Mouse (Mus musculus) lung, adult 2 months (tissue): ENCODE results near the gene Nop2. TPM values are rescaled to one million over a fixed set of nuclear protein-coding genes. Genes with fewer than 3 reads are reported as not detected.

Experiments
- DNase-seq: peaks from one replicate; pipeline ENCODE4 v3.0.0; 2022
- H3K4me1 ChIP-seq: fragments of 200-500 bp; 2 replicates; pipeline ENCODE4 v1.6.1; 2011; ENCODE audit warnings: low read length; ENCODE audit not compliant: control insufficient read depth, insufficient read depth
- H3K4me3 ChIP-seq: fragments of 200-500 bp; replicated peaks from 2 replicates; pipeline ENCODE3; 2011; ENCODE audit warnings: low read depth, mild to moderate bottlenecking, control low read depth, low read length; ENCODE audit errors: extremely low read depth
- CTCF ChIP-seq: fragments of 200-500 bp; IDR thresholded peaks from 2 replicates; pipeline ENCODE4 v1.5.1; 2011; ENCODE audit warnings: mild to moderate bottlenecking, low read length, control low read depth; ENCODE audit not compliant: insufficient read depth
- POLR2A ChIP-seq: fragments of 200-500 bp; IDR thresholded peaks from 2 replicates; pipeline ENCODE4 v1.6.1; 2011; ENCODE audit warnings: low read depth, mild to moderate bottlenecking, control low read depth, low read length, borderline replicate concordance; ENCODE audit errors: extremely low read depth
- WGBS: fragments of 180-500 bp; shearing (Covaris S2); methylation state at CpG from one replicate; pipeline ENCODE4 v1.1.7; 2018; 5-methylcytosine and 5-hydroxymethylcytosine counted together
- polyA plus RNA-seq: library from polyadenylated mRNA; depleted of rRNA; stranded (reverse); fragments of >200 nt; gene quantifications from 2 replicates; pipeline ENCODE4 v1.2.3, GENCODE M21; 2012

The Nop2 gene
- polyA plus RNA-seq, 1 experiment = 13.6 TPM

GRCm38 (mm10) chr6:125142436-125142835, 10.7 kb downstream of the Nop2 start:
- TF ChIP-seq CTCF (no peak), POLR2A (no peak)
- DNase-seq = no peak
- WGBS = 88% methylated on average over 8 of the region's 8 CpGs

GRCm38 (mm10) chr6:125143128-125143527, 11.4 kb downstream of the Nop2 start:
- TF ChIP-seq CTCF = no peak
- no peak for TF ChIP-seq POLR2A
- Histone ChIP-seq H3K4me3 (no peak overlapping the region), H3K4me1 (peaks cover 7% of the 10 kb centered on the region)
- 72% methylated on average over 3 of the region's 3 CpGs for WGBS
- DNase-seq = no peak

More at GRCm38 (mm10) chr6:125142436-125142835, 10.7 kb downstream of the Nop2 start:
- no peak overlapping the region for H3K4me3 ChIP-seq
- peaks cover 4% of the 10 kb centered on the region; the same call in 1 of the 2 replicates for H3K4me1 ChIP-seq

GRCm38 (mm10) chr6:125143904-125144303, 12.2 kb downstream of the Nop2 start:
- TF ChIP-seq CTCF (no peak), POLR2A (no peak)
- 77% methylated on average over 9 of the region's 9 CpGs for WGBS
- DNase-seq = no peak
- Histone ChIP-seq H3K4me3 (no peak overlapping the region), H3K4me1 (peaks cover 14% of the 10 kb centered on the region)

GRCm38 (mm10) chr6:125145001-125145400, 13.3 kb downstream of the Nop2 start, which contains the start of gene Iffo1:
Gene Iffo1, plus strand, starts transcription at chr6:125145241.
- WGBS = 2% methylated on average over 16 of the region's 16 CpGs
- TF ChIP-seq CTCF (peak; percentile 52), POLR2A (peak; percentile 75; the same call in 1 of the 2 replicates)
- peak; percentile 76 for DNase-seq
- Histone ChIP-seq H3K4me1 (peaks cover 21% of the 10 kb centered on the region), H3K4me3 (peak within 1 kb of the TSS; percentile 85)

GRCm38 (mm10) chr6:125145479-125145951, 13.8 kb downstream of the Nop2 start:
- 3% methylated on average over 35 of the region's 35 CpGs for WGBS
- Histone ChIP-seq H3K4me1 (peaks cover 21% of the 10 kb centered on the region), H3K4me3 (peak overlapping the region; percentile 85)
- TF ChIP-seq POLR2A = no peak
- no peak for DNase-seq

GRCm38 (mm10) chr6:125146148-125146547, 14.4 kb downstream of the Nop2 start:
- H3K4me3 ChIP-seq = no peak overlapping the region
- peaks cover 21% of the 10 kb centered on the region for H3K4me1 ChIP-seq
- no peak for DNase-seq
- TF ChIP-seq CTCF (no peak), POLR2A (no peak)
- WGBS = 56% methylated on average over 7 of the region's 7 CpGs

- no peak overlapping the region for H3K4me3 ChIP-seq
- TF ChIP-seq POLR2A = no peak
- no peak for TF ChIP-seq CTCF
- H3K4me1 ChIP-seq = peaks cover 21% of the 10 kb centered on the region
- WGBS = 54% methylated on average over 4 of the region's 4 CpGs
- DNase-seq = no peak
Measured at GRCm38 (mm10) chr6:125146797-125147196, 15.1 kb downstream of the Nop2 start.

GRCm38 (mm10) chr6:125147329-125147728, 15.6 kb downstream of the Nop2 start:
- H3K4me1 ChIP-seq = peaks cover 21% of the 10 kb centered on the region
- H3K4me3 ChIP-seq = no peak overlapping the region
- DNase-seq = no peak
- WGBS = 67% methylated on average over 10 of the region's 10 CpGs
- no peak for TF ChIP-seq POLR2A
- no peak for TF ChIP-seq CTCF

GRCm38 (mm10) chr6:125148251-125148925, 16.7 kb downstream of the Nop2 start:
- 43% methylated on average over 18 of the region's 18 CpGs for WGBS
- no peak overlapping the region for H3K4me3 ChIP-seq
- DNase-seq = peak; percentile 16

GRCm38 (mm10) chr6:125148926-125149568, 17.3 kb downstream of the Nop2 start:
- WGBS = 47% methylated on average over 16 of the region's 16 CpGs
- DNase-seq = no peak
- Histone ChIP-seq H3K4me3 (no peak overlapping the region), H3K4me1 (peaks cover 21% of the 10 kb centered on the region)
- TF ChIP-seq CTCF = no peak
- TF ChIP-seq POLR2A = no peak

More at GRCm38 (mm10) chr6:125148251-125148925, 16.7 kb downstream of the Nop2 start:
- peaks cover 21% of the 10 kb centered on the region for H3K4me1 ChIP-seq
- no peak for TF ChIP-seq CTCF
- no peak for TF ChIP-seq POLR2A
